Mouse (Mus musculus) megakaryocyte-erythroid progenitor cell, adult 5-6 weeks (primary cell): ENCODE measurements around the gene Actrt3. TPM values are rescaled to one million over a fixed set of nuclear protein-coding genes. Genes with fewer than 3 reads are reported as not detected.
A peak's percentile ranks its signal among the peaks of the same experiment; 100 is the strongest.
"Not testable (repeated sequence)": the region's sequence is repeated elsewhere in the genome, so short reads cannot be mapped to it uniquely, and the experiment has no call there.

Experiments used
- ATAC-seq: replicated peaks from 2 replicates; pipeline ENCODE4 v1.8.0; 2016; ENCODE audit warnings: mild to moderate bottlenecking, inconsistent platforms; ENCODE audit not compliant: severe bottlenecking, poor library complexity, low FRiP score, low TSS enrichment
- total RNA-seq, 2 experiments: library from RNA; stranded (forward) in 1 of 2; stranded (reverse) in 1 of 2; fragments of 200-1000, 215-1000 nt in 1 of 2; fragments of >200 nt in 1 of 2; fragmentation: Nextera tagmentation in 1 of 2; gene quantifications; 2 replicates each; pipeline ENCODE4 v1.2.3; 2014 to 2017

Gene Actrt3
- total RNA-seq, 2 experiments from 2014 or later = not detected

DNA sequence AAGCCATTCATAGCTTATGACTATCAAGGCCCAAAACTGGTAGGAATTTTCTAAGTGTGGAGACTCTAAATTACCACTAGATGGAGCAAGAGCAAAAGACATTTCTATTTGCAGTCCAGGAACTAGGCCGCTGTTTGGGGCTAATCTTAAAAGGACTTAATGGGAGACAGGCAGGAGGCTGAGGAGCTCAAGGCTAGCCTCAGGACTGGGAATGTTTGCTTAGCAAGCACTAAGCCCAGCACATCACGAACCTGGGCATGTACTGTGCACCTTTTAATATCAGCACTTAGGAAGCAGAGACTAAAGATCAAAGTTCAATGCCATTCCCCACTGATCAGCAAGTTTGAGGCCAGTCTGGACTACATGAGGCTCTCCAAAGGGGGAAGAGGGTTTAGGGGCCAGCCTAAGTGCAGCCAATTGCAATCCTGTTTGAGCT lies 7.3 kb downstream of the Actrt3 start:
- peak; percentile 75 for ATAC-seq

DNA sequence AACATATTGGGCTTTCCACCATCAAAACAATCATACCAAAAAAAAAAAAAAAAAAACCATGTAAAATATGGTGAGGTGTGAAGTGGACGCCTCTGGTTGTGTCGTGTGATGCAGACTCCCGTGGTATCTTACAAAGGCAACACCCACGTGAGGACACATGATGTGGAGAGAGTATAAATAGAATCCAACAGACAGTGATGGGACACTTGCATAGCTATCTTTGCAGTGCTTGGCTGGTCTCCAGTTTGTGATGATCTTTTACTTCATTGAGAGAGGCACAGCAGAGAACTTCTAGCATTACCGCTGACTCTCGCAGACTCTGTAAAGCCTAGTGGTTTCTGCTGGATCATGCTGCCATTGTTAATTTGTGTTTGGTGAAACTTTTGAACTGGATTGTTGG lies 10.9 kb downstream of the Actrt3 start:
- no peak for ATAC-seq

DNA sequence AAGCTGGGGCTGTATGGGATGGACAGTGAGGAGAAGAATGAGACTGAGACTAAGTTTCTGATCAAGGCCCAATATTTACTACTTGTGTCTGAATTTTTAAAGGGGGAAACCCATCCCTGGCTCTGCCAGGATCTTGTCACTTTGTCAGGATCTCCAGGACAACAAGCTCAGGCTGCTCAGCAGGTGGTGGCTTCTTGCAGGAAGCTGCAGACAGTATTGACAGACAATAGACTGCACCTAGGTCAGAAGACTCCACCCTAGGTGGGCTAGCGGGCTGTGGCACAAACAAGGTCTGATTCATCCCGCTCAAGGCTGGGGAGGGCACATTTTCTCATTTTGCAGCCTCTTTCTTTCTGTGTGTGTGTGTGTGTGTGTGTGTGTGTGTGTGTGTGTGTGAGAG lies 26.2 kb downstream of the Actrt3 start:
- ATAC-seq = no peak

DNA sequence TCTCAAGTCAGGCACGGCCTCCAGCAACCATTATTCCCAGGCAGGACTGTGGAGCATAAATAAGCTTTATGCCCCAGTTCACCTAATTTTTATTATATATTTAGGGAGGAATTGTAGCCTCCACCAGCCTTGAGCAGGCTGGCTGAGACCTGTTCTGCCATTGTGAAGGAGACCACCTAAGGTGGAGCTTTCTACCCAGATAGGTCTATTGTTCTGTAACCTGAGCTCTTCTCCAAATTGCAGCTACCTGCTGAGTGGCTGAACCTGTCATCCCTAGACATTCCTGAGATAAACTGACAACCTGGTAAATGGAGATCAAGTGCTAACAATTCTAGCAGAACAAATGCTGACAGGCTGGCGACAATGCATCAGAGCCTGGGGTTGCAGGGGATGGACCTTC lies 33.4 kb downstream of the Actrt3 start:
- ATAC-seq = not testable (repeated sequence)

DNA sequence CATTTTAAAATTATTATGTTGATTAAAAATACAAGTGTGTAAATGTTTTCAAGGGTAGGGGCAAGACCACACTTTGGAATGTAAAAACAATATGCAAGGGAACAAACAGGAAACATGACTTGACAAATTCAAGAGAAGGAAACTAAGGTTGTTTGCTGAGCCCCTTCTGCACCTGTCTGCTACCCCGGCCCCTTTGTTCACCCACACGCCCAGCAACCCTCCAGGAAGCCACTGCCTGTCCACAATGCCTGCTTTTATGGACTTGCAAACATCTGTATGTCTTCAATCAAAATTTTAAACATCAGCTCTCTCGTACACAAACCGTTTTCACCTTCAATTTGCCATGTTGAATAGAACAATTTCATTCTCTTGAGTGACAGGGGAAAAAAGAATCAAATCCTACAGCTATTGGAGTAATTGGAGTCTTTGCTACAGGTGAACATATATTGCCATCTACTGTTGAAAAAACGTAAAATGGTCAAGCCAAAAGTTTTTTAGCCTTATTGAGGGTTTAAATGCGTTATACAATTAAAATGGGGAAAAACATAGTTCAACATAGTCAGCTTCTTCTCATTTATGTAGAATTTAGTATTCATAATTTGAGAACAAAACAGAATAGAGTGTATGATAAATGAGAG lies 38.9 kb downstream of the Actrt3 start:
- no peak for ATAC-seq

DNA sequence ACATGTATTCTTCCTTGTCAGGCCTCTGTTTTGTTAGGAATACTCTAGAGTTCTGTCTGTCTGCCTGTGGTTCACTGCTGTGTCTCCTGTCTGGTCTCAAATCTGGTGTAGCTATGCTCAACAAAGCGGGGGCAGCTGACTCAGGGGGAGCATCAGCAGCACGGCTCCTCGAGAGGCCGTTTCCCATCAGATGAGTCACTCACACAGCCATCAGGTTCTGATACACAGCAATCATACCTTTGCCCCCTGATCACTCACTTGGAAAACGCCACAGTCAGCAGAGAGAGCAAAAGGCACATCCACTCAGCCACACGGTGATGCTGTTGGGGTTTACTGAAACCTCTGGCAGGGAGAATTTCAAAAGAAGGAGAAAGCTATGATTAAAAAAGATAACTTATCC lies 46.0 kb downstream of the Actrt3 start:
- no peak for ATAC-seq

DNA sequence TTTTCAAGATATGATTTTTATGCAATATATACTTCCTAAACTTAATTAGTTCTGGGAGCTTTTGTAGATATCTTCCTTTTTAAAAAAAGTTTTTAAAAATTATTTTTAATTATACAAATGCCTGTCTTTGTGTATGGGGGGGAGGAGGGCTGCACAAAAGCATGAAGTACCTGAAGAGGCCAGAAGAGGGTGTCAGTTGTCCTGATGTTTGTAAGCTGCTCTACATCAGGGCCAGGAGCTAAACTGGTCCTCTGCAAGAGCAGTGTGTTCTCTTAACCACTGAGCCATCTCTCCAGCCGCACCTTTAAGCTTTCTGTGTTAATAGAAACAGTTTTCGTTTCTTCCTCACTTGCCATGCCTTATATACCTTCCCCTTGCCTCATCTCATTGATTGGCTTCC lies 49.5 kb downstream of the Actrt3 start:
- ATAC-seq = no peak

DNA sequence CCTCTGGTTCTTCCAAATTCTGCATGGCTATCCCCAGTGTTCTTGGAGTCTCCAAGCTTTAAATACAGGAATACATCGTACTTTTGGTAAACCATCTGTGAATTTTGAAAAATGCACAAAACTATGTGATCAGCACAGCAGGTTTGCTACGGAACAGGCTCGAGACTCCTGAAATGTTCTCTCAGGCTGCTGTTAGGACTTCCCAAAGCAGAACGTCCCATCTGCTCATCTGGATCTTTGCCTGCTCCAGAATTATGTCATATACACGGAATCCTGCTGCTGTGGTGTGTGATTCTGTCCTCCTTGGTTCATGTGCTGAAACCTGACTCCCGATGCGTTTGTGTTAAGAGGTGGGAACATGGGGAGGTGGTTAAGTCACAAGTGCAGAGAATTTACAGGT lies 50.8 kb downstream of the Actrt3 start:
- no peak for ATAC-seq

DNA sequence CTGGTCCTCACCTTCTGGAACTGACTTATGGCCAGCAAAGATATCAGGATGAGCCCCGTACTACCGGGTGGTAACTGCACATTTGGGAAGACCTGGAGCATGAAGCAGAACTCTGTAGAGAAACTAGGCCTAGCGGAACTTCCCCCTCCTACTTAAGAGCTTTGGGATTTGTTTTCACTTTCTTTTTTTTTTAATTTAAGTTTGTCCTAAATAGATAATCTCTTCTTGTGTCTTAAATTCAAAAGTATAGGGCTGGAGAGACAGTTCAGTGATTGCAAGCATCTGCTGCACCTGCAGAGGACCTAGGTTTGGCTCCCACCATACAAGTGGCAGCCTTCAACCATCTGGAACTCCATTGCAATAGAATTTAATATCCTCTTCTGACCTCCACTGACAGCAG lies 51.8 kb downstream of the Actrt3 start, which contains the start of gene Mecom:
Gene Mecom, minus strand, starts transcription at position 101 of the 400 bp plus-strand sequence.
- ATAC-seq = no peak

Other genes starting within 250 kb of the Actrt3 start
- gene Mecom, start 51.9 kb downstream of the Actrt3 start, total RNA-seq (2014; fragmentation: Nextera tagmentation) = 1.5 TPM in 1 of 2 replicates, not detected in the other
- gene Mecom, start 51.9 kb downstream of the Actrt3 start, total RNA-seq (2017) = 6.5 and 8.8 TPM in 2 replicates
- 20.2 and 21.1 TPM in 2 replicates for gene Mynn, start 2.1 kb upstream of the Actrt3 start, total RNA-seq (2014; fragmentation: Nextera tagmentation)
- 20.9 and 35.4 TPM in 2 replicates for gene Mynn, start 2.1 kb upstream of the Actrt3 start, total RNA-seq (2017)
- gene Lrriq4, start 44.6 kb upstream of the Actrt3 start, total RNA-seq (2014; fragmentation: Nextera tagmentation) = not detected in 2 replicates
- not detected in 2 replicates for gene Lrriq4, start 44.6 kb upstream of the Actrt3 start, total RNA-seq (2017)
- gene Lrrc34, start 47.9 kb upstream of the Actrt3 start, total RNA-seq (2014; fragmentation: Nextera tagmentation) = not detected in 2 replicates
- not detected in 2 replicates for gene Lrrc34, start 47.9 kb upstream of the Actrt3 start, total RNA-seq (2017)
- not detected in 2 replicates for gene Lrrc31, start 99.9 kb upstream of the Actrt3 start, total RNA-seq (2014; fragmentation: Nextera tagmentation)
- gene Lrrc31, start 99.9 kb upstream of the Actrt3 start, total RNA-seq (2017) = not detected in 2 replicates
- gene Samd7, start 146.4 kb upstream of the Actrt3 start, total RNA-seq (2014; fragmentation: Nextera tagmentation) = not detected in 2 replicates
- gene Samd7, start 146.4 kb upstream of the Actrt3 start, total RNA-seq (2017) = not detected in 2 replicates
- gene Sec62, start 192.9 kb upstream of the Actrt3 start, total RNA-seq (2014; fragmentation: Nextera tagmentation) = 47.4 and 51.2 TPM in 2 replicates
- gene Sec62, start 192.9 kb upstream of the Actrt3 start, total RNA-seq (2017) = 72.7 and 101 TPM in 2 replicates